Mouse (Mus musculus) small intestine, adult 2 months (tissue): ENCODE data around the gene Pet100. TPM values are rescaled to one million over a fixed set of nuclear protein-coding genes. Genes with fewer than 3 reads are reported as not detected.
"Not testable (repeated sequence)": the region's sequence is repeated elsewhere in the genome, so short reads cannot be mapped to it uniquely, and the experiment has no call there.

Experiments used
- H3K27ac ChIP-seq: fragments of 200-500 bp; 2 replicates; pipeline ENCODE4 v1.5.1; 2012; ENCODE audit warnings: low read depth, low read length, control low read depth, inconsistent platforms; ENCODE audit not compliant: insufficient read depth
- H3K27me3 ChIP-seq: fragments of 200-500 bp; 2 replicates; pipeline ENCODE4 v1.6.1; 2012; ENCODE audit warnings: mild to moderate bottlenecking, moderate library complexity, low read length, inconsistent platforms; ENCODE audit not compliant: control insufficient read depth, insufficient read depth
- H3K36me3 ChIP-seq: fragments of 200-500 bp; 2 replicates; pipeline ENCODE4 v1.6.1; 2012; ENCODE audit warnings: mild to moderate bottlenecking, low read length, control low read depth, inconsistent platforms; ENCODE audit not compliant: control insufficient read depth, insufficient read depth
- H3K4me1 ChIP-seq: fragments of 200-500 bp; 2 replicates; pipeline ENCODE4 v1.6.1; 2012; ENCODE audit warnings: low read length, inconsistent platforms, mixed read lengths; ENCODE audit not compliant: control insufficient read depth, insufficient read depth, insufficient read length
- H3K4me3 ChIP-seq: fragments of 200-500 bp; 2 replicates; pipeline ENCODE4 v1.5.1; 2012; ENCODE audit warnings: low read depth, mild to moderate bottlenecking, control low read depth, inconsistent platforms, low read length, moderate library complexity
- CTCF ChIP-seq: fragments of 200-500 bp; IDR thresholded peaks from 2 replicates; pipeline ENCODE4 v1.5.1; 2012; ENCODE audit warnings: low read depth, mild to moderate bottlenecking, control low read depth, inconsistent platforms, low read length, moderate library complexity, mixed read lengths; ENCODE audit not compliant: insufficient replicate concordance, insufficient read length; ENCODE audit errors: extremely low read depth
- POLR2A ChIP-seq: fragments of 200-500 bp; IDR thresholded peaks from 2 replicates; pipeline ENCODE4 v1.6.1; 2012; ENCODE audit warnings: low read depth, mild to moderate bottlenecking, control low read depth, inconsistent platforms, low read length, moderate library complexity
- WGBS: fragments of 180-500 bp; shearing (Covaris S2); methylation state at CpG from one replicate; pipeline ENCODE4 v1.1.7; 2018; 5-methylcytosine and 5-hydroxymethylcytosine counted together
- polyA plus RNA-seq: library from polyadenylated mRNA; depleted of rRNA; stranded (reverse); fragments of >200 nt; gene quantifications from 2 replicates; pipeline ENCODE4 v1.2.3, GENCODE M21; 2012; rRNA removed

Pet100 gene
- polyA plus RNA-seq, result 1.8 and 2.5 TPM in 2 replicates

DNA sequence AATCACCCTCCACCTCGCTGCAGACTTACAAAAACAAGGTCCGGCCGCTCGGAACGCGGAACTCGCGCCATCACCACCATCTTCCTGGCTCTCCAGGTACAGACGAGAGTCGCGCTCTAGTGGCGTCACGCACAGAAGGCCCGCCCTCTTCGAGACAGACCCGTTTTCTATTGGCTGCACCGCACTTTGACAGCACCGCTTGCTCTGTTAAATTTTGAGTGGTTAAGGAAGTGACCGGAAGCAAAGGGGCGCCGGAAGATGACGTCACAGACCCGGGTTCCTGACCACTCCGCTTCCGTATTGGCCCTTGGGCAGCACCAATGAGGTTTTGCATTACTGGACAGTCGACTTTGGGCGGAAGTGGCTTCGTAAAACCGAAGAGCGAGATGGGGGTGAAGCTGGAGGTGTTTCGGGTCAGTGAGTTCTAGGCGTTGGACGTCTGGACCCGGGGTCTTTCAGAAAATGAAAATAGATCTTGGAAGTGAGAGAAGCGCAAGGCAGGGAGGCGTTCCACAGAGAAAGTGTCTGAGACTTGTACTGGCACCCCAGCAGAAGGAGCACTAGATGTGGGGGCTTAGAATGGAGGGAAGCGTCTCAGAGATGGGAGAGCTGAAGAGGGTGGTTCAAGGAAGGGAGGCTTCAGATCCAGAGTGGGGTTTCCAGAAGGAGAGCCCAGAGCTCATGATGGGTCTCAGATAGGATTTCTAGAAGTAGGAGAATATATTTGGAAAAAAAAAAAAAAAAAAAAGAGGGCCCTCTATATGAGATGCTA, at the start of gene Pet100, which contains the start of gene Xab2:
Gene Pet100 (plus strand): TSS at position 350 of the 772 bp plus-strand sequence.
Gene Xab2 (minus strand): TSS at position 118 of the 772 bp plus-strand sequence.
- Histone ChIP-seq H3K27ac (no peak within 1 kb of the TSS), H3K36me3 (peaks cover 18% of the 10 kb centered on the region), H3K27me3 (no peaks in the 10 kb centered on the region), H3K4me3 (peak within 1 kb of the TSS; percentile 73), H3K4me1 (peaks cover 6% of the 10 kb centered on the region; the same call in 1 of the 2 replicates)
- under 1% methylated on average over 37 of the region's 37 CpGs for WGBS
- TF ChIP-seq POLR2A, result peak; percentile 44; the same call in 1 of the 2 replicates
- no peak for TF ChIP-seq CTCF

GRCm38 (mm10) chr8:3574546-3574945, 46.8 kb upstream of the Pet100 start:
- Histone ChIP-seq H3K27ac (no peak overlapping the region), H3K4me3 (no peak overlapping the region), H3K4me1 (peaks cover 3% of the 10 kb centered on the region; the same call in 1 of the 2 replicates), H3K27me3 (no peaks in the 10 kb centered on the region), H3K36me3 (no peaks in the 10 kb centered on the region)
- TF ChIP-seq CTCF (no peak), POLR2A (no peak)
- WGBS, result 97% methylated on average over 3 of the region's 3 CpGs

- Histone ChIP-seq H3K4me1 (peaks cover 5% of the 10 kb centered on the region; the same call in 1 of the 2 replicates), H3K27me3 (no peaks in the 10 kb centered on the region), H3K27ac (no peak overlapping the region), H3K4me3 (no peak overlapping the region), H3K36me3 (no peaks in the 10 kb centered on the region)
- 34% methylated on average over 15 of the region's 15 CpGs for WGBS
- no peak for TF ChIP-seq POLR2A
- TF ChIP-seq CTCF, result no peak
Observed at GRCm38 (mm10) chr8:3576211-3576960, 45.0 kb upstream of the Pet100 start.

DNA sequence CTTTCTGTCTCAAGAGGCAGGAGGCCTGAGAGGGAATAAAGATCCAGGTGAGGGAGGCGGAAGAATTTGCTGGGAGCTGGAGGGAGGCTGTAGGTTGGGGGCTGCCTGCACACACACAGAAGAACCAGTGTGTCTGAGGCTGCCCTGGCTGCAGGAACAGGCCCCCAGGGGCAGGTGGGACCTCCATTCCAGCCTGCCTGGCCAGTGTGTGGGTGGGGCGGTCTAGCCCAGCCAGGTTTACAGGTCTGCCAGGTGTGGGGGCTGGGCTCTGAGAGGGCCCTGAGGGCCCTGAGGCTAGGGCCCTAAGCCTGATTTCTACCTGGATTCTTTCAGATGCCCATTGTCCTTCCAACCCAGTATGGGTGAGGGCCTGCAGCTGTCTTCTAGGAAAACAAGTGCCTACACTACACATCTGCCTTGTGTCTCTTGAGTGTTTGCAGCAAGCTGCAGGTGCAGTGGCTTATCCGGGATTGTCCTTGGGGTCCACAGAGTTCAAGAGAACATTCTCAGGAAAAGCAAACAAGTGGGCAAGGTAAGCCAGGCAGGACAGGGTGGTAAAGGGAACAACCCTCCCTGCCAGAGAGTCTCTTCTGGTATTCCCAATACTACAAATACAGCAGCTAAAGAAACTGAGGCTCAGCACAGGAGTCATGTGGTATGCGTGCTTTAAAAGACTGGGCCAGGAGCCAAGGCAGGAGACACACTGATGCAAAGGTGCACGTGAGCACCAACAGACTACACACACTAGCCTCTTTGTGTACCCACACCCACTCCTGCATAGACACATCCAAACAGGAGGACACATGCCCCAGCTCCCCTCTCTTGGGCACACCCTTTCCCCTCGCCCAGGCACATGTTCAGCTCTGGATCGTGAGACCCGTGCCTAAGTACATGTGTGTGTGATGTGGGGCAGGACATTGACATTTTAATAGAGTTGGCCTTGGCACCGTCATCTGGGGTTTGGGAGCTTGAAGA, 41.7 kb upstream of the Pet100 start:
- no peak for TF ChIP-seq CTCF
- TF ChIP-seq POLR2A, result no peak
- 43% methylated on average over 9 of the region's 9 CpGs for WGBS
- H3K27me3 ChIP-seq, result no peaks in the 10 kb centered on the region
- no peaks in the 10 kb centered on the region for H3K36me3 ChIP-seq
- no peak overlapping the region for H3K27ac ChIP-seq
- H3K4me1 ChIP-seq, result peaks cover 5% of the 10 kb centered on the region; the same call in 1 of the 2 replicates
- no peak overlapping the region for H3K4me3 ChIP-seq

DNA sequence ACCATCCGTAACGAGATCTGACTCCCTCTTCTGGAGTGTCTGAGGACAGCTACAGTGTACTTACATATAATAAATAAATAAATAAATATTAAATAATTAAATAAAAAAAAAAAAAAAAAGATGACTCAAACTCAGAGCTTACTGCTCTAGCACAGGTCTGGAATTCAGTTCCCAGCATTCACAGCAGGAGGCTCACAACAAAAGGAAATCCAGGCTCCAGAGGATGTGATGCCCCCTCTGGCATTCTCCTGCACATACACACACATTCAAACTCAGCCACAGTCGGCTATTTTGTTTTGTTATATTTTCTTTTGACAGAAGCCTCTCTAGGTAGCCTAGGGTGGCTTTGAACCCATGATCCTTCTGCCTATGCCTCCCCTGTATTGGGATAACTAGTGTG, 39.4 kb upstream of the Pet100 start:
- not testable (repeated sequence) for H3K27ac ChIP-seq, H3K4me1 ChIP-seq, H3K36me3 ChIP-seq, H3K4me3 ChIP-seq, H3K27me3 ChIP-seq
- WGBS, result 90% methylated on average over 3 of the region's 3 CpGs

- no peaks in the 10 kb centered on the region for H3K27me3 ChIP-seq
- H3K4me1 ChIP-seq, result peaks cover 3% of the 10 kb centered on the region; the same call in 1 of the 2 replicates
- WGBS, result 84% methylated on average over 2 of the region's 2 CpGs
- H3K4me3 ChIP-seq, result no peak overlapping the region
- H3K27ac ChIP-seq, result no peak overlapping the region
- TF ChIP-seq CTCF (no peak), POLR2A (no peak)
- no peaks in the 10 kb centered on the region for H3K36me3 ChIP-seq
Observed at GRCm38 (mm10) chr8:3586452-3586851, 34.9 kb upstream of the Pet100 start.
